Mouse (Mus musculus): ENCODE measurements at regions not wholly inside any gene's neighbourhood (a gene's known extent, or its start where the extent isn't known, plus 50 kb on each side); places are given as distances from the start of the nearest gene placed in this dataset.

GRCm38 (mm10) chr12:48086988-48087387 lies 1268.3 kb upstream of the Nova1 start:
- TF ChIP-seq CTCF (IDR thresholded peaks at IDR 0.05; ENCODE audit: low read depth), result no peak

GRCm38 (mm10) chr12:48083377-48083776 lies 1264.6 kb upstream of the Nova1 start:
- Histone ChIP-seq H3K4me2 (ENCODE audit: low read depth) (no peak overlapping the region), H3K4me3 (ENCODE audit: low read depth, low read length) (no peak overlapping the region), H3K27me3 (ENCODE audit: insufficient read depth, low read length) (no peaks in the 10 kb centered on the region), H3K36me3 (ENCODE audit: insufficient read depth) (no peaks in the 10 kb centered on the region), H3K4me1 (ENCODE audit: insufficient read depth) (no peaks in the 10 kb centered on the region), H3K9ac (no peak overlapping the region), H3K27ac (ENCODE audit: low read depth, low read length) (no peak overlapping the region), H3K9me3 (ENCODE audit: low read length) (no peaks in the 10 kb centered on the region)
- no peak for ATAC-seq
- no peak for TF ChIP-seq CTCF (IDR thresholded peaks at IDR 0.05; ENCODE audit: low read depth)
- 90% methylated on average over 3 of the region's 3 CpGs for WGBS
- DNase-seq, result no peak

More at GRCm38 (mm10) chr12:48086988-48087387, 1268.3 kb upstream of the Nova1 start:
- no peaks in the 10 kb centered on the region for H3K36me3 ChIP-seq (ENCODE audit: insufficient read depth)
- no peak overlapping the region for H3K4me2 ChIP-seq (ENCODE audit: low read depth)
- H3K27me3 ChIP-seq (ENCODE audit: insufficient read depth, low read length), result no peaks in the 10 kb centered on the region
- DNase-seq (no peak), ATAC-seq (no peak)
- no peaks in the 10 kb centered on the region for H3K4me1 ChIP-seq (ENCODE audit: insufficient read depth)
- 92% methylated on average over 5 of the region's 5 CpGs for WGBS
- no peak overlapping the region for H3K4me3 ChIP-seq (ENCODE audit: low read depth, low read length)
- H3K9me3 ChIP-seq (ENCODE audit: low read length), result no peaks in the 10 kb centered on the region
- H3K27ac ChIP-seq (ENCODE audit: low read depth, low read length), result no peak overlapping the region
- no peak overlapping the region for H3K9ac ChIP-seq

- Histone ChIP-seq H3K27ac (ENCODE audit: low read depth, low read length) (no peak overlapping the region), H3K4me1 (ENCODE audit: insufficient read depth) (no peaks in the 10 kb centered on the region), H3K4me3 (ENCODE audit: low read depth, low read length) (no peak overlapping the region), H3K9ac (no peak overlapping the region), H3K9me3 (ENCODE audit: low read length) (no peaks in the 10 kb centered on the region), H3K36me3 (ENCODE audit: insufficient read depth) (no peaks in the 10 kb centered on the region), H3K27me3 (ENCODE audit: insufficient read depth, low read length) (no peaks in the 10 kb centered on the region), H3K4me2 (ENCODE audit: low read depth) (no peak overlapping the region)
- DNase-seq (no peak), ATAC-seq (no peak)
- no peak for TF ChIP-seq CTCF (IDR thresholded peaks at IDR 0.05; ENCODE audit: low read depth)
- 72% methylated on average over 2 of the region's 2 CpGs for WGBS
These were observed 1243.9 kb upstream of the Nova1 start for GRCm38 (mm10) chr12:48062620-48062942.

GRCm38 (mm10) chr12:48061898-48062619 lies 1243.3 kb upstream of the Nova1 start:
- Histone ChIP-seq H3K4me3 (ENCODE audit: low read depth, low read length) (no peak overlapping the region), H3K9me3 (ENCODE audit: low read length) (no peaks in the 10 kb centered on the region), H3K4me1 (ENCODE audit: insufficient read depth) (no peaks in the 10 kb centered on the region), H3K4me2 (ENCODE audit: low read depth) (no peak overlapping the region), H3K9ac (no peak overlapping the region), H3K36me3 (ENCODE audit: insufficient read depth) (no peaks in the 10 kb centered on the region), H3K27me3 (ENCODE audit: insufficient read depth, low read length) (no peaks in the 10 kb centered on the region), H3K27ac (ENCODE audit: low read depth, low read length) (no peak overlapping the region)
- ATAC-seq (peak; percentile 32; the same call in 1 of the 2 replicates), DNase-seq (peak; percentile 13)
- 62% methylated on average over 8 of the region's 8 CpGs for WGBS
- no peak for TF ChIP-seq CTCF (IDR thresholded peaks at IDR 0.05; ENCODE audit: low read depth)

- no peak overlapping the region for H3K4me3 ChIP-seq (ENCODE audit: low read depth, low read length)
- no peaks in the 10 kb centered on the region for H3K27me3 ChIP-seq (ENCODE audit: insufficient read depth, low read length)
- no peaks in the 10 kb centered on the region for H3K4me1 ChIP-seq (ENCODE audit: insufficient read depth)
- no peaks in the 10 kb centered on the region for H3K36me3 ChIP-seq (ENCODE audit: insufficient read depth)
- H3K27ac ChIP-seq (ENCODE audit: low read depth, low read length), result no peak overlapping the region
- no peak for TF ChIP-seq CTCF (IDR thresholded peaks at IDR 0.05; ENCODE audit: low read depth)
- H3K4me2 ChIP-seq (ENCODE audit: low read depth), result no peak overlapping the region
- no peaks in the 10 kb centered on the region for H3K9me3 ChIP-seq (ENCODE audit: low read length)
- no peak overlapping the region for H3K9ac ChIP-seq
- ATAC-seq (no peak), DNase-seq (no peak)
These were observed 1201.7 kb upstream of the Nova1 start for GRCm38 (mm10) chr12:48020416-48020815.

- DNase-seq (no peak), ATAC-seq (no peak)
- no peaks in the 10 kb centered on the region for H3K4me1 ChIP-seq (ENCODE audit: insufficient read depth)
- H3K27me3 ChIP-seq (ENCODE audit: insufficient read depth, low read length), result no peaks in the 10 kb centered on the region
- no peaks in the 10 kb centered on the region for H3K9me3 ChIP-seq (ENCODE audit: low read length)
- H3K4me2 ChIP-seq (ENCODE audit: low read depth), result no peak overlapping the region
- no peak for TF ChIP-seq CTCF (IDR thresholded peaks at IDR 0.05; ENCODE audit: low read depth)
- no peak overlapping the region for H3K27ac ChIP-seq (ENCODE audit: low read depth, low read length)
- no peak overlapping the region for H3K9ac ChIP-seq
- no peaks in the 10 kb centered on the region for H3K36me3 ChIP-seq (ENCODE audit: insufficient read depth)
- no peak overlapping the region for H3K4me3 ChIP-seq (ENCODE audit: low read depth, low read length)
These were observed 1157.1 kb upstream of the Nova1 start for GRCm38 (mm10) chr12:47975868-47976267.

- H3K27me3 ChIP-seq (ENCODE audit: insufficient read depth, low read length), result no peaks in the 10 kb centered on the region
- no peak overlapping the region for H3K9ac ChIP-seq
- no peak overlapping the region for H3K27ac ChIP-seq (ENCODE audit: low read depth, low read length)
- no peak overlapping the region for H3K4me2 ChIP-seq (ENCODE audit: low read depth)
- H3K36me3 ChIP-seq (ENCODE audit: insufficient read depth), result no peaks in the 10 kb centered on the region
- 24% methylated on average over 2 of the region's 2 CpGs for WGBS
- no peak for ATAC-seq
- DNase-seq, result no peak
- H3K9me3 ChIP-seq (ENCODE audit: low read length), result no peaks in the 10 kb centered on the region
- no peaks in the 10 kb centered on the region for H3K4me1 ChIP-seq (ENCODE audit: insufficient read depth)
- H3K4me3 ChIP-seq (ENCODE audit: low read depth, low read length), result no peak overlapping the region
- no peak for TF ChIP-seq CTCF (IDR thresholded peaks at IDR 0.05; ENCODE audit: low read depth)
These were observed 1150.9 kb upstream of the Nova1 start for GRCm38 (mm10) chr12:47969655-47970054.
